Mouse (Mus musculus): ENCODE measurements around the gene Dnah5.
A peak's percentile ranks its signal among the peaks of the same experiment; 100 is the strongest.

Dnah5 gene

DNA sequence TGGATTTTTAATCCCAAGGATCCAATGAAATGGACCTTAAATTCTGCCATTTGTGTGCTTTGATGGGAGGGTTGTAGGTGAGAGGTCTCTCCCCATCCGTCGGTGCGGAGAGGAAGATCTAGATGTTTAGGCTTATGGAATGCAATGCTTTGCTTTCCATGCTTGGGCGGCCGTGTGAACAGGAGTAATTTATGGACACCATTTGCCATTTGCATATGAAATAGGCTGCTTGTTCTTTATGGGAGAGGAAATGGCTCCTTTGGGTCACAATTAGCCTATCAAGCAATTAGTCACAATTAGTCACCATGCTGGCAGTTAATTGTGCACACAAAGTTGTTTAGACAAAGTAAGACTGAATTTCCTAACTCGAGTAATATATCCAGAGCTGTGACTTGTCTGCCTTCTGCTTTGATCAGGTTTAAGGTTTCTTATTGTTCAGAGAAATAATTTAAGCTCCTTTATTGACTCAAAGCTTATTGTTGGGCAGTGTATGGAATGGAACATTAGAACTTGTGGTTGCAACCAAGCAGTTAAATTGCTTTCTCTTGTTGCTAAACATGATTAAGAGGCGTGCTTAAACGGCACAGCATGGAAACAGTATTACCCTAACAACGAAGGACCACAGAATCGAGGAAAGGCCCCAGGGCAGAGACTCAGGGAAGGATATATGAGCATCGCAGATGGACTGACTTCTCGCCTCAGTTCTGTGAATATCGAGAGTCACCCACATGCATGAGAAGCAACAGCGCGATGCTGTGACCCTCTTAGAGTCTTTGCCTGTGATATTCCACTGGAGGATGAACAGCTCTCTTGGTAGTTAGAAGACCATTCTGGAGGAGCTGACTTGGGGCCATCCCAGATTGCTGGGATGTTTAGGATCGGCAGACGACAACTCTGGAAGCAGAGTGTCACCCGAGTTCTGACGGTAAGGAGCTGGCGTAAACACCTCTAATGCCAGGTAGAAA, at the start of gene Dnah5:
Gene Dnah5 (plus strand): TSS at position 642 of the 965 bp plus-strand sequence.
- DNase-seq: no peak

DNA sequence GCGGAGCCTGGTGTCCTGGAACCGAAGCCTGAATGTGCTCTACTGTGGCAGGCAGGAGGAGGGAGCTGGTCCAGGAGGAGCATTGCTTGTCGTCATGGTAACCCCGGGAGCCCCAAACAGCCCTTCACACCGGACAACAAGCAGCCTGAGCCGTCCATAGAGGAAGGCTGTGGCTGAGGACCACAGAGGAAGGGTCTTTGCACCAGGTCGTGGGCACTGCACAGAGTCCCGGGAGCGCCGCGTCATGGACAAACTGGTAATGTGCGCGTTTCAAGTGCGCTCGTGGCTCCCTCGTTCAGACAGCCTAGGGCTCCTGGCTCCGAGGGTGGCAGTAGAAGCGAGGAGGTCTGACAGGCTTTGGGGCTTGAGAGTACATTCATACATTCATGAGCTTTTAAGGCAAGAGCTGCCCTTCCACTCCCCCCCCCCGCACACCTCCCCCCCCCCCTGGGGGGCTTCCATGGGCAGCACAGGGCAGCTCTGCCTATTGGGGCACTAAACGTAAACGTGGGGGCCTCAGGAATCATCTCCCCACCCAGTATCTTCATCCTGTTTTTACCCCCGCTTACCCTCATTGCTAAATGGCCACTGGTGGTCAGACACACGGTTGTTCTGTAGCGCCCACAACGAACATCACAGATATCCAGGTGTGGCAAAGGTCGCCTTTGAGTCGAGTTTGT, 48.6 kb upstream of the Dnah5 start:
- no peak for DNase-seq

DNA sequence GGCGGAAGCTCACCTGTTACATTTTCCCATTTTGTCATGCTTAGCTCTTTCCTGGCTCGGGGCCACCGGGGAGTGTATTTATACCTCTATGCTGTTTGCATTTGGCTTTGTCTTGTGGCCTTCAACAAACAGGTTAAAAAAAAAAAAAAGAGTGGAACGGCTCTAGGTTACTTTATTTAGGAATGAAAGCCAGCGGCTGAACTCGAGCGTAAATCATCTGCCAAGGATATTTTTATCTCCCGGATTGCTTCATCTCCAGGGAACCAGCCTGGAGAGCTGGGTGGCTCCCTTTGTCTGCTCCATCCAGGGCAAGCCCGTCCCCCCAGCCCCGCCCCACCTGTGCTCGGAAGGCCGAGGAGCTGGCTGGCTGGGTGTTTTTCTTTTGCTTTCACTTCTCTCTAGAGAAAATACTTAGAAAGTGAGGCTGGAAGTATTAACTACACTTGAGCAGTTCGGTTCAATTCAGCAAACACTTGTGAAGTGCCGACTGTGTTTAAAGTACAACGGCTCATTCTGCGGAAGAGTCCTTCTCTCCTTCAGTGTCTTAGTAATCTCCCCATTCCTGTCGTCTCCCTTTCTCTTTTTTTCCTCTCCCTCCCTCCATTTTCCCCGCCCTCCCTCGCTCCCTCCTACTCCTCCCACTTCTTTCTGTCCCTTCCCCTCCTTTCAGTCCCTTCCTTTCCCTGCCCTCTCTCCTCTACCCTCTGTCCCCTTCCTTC, 44.6 kb upstream of the Dnah5 start:
- peak; percentile 52 to 61 for DNase-seq

DNA sequence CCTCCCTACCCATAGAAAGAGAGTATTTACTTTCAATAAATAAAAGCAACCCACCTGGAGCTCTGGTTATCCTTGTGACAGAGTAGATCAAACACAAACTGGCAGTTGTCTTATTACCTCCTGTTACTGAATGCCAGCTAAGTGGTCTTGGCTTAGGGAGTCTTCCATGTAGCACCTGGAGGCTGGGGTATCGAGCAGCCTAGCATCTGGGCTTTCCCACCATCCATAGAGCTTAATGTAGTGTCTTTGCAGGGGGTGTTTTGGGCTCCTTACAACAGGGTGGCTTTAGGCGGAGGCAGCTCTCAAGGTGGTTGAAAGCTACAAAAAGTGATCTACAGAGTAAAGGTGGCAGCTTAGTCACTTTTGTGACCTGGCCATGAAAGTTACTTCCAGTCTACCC, 41.3 kb upstream of the Dnah5 start:
- no peak for DNase-seq

DNA sequence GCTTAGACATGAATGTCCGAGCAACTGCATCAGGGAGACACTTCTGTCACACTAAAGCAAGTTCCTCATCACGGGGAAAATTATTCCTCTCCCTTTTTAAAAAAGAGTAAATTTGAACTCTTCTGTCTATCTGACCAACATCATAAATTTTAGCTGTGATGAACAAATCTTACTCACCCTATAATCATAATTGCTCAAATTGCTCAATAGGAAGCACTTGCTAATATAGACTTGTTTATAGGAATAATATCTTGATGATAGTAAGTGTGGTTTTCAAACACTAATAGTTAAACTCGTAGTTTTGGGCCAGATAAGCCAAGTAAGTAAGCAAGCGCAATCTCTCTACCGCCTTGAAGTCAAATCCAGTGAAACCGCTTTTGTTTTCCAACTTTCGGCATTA, 38.3 kb upstream of the Dnah5 start:
- DNase-seq: no peak

DNA sequence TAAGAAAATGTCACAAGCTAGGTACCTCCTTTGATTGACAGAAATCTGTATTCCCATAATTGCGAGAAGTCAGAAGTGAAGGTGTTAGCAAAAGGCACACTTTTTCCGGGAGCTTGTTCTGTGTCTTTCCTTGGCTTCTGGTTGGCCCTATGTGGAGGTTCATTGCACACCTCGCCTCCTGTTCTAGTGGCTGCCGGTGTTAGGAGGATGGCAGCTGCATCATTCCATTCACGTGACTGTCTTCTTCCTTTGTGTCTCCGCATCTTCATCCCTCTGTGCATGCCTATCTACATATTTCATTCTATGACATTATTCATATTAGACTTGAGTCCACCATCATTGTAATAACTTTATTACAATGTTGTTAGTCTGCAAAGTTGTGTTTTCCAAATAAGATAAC, 37.5 kb upstream of the Dnah5 start:
- no peak for DNase-seq

DNA sequence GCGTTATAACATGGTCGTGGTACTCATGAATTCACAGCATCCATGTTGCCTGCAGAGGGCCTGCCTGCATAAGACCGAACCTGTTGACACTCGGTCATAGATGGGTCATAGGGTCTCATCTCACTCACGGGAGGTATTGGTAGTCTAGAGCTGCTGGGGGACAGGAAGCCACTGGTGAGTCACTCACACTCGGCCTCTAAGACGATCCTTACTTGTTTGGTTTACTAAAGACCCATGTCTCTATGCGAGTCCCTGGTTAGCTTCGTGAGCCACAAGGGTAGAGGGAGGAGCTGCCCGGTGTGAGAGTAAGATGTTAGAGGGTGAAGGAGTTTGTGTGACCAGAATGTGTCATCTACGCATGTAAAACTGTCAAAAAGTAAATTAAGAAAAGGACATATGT, 24.6 kb upstream of the Dnah5 start:
- no peak for DNase-seq

DNA sequence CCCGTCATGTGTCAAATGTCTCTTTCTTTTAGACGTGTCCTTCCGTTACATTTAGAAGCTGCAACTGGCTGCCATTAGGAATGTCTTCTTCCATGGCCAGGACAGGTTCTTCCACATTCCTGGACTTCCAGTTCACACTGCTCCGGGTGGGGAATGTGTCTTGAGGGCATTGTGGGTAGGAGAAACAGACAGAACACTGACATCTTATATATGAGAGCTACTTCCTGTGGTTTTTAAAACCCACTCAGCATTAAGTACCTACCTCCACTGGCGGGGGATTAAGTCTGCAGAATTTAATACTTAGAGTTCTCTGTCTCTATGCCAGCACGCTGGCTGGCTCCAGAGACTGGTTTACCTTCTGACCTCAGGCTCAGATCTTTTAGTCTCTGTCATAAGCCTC, 24.0 kb upstream of the Dnah5 start:
- no peak for DNase-seq

DNA sequence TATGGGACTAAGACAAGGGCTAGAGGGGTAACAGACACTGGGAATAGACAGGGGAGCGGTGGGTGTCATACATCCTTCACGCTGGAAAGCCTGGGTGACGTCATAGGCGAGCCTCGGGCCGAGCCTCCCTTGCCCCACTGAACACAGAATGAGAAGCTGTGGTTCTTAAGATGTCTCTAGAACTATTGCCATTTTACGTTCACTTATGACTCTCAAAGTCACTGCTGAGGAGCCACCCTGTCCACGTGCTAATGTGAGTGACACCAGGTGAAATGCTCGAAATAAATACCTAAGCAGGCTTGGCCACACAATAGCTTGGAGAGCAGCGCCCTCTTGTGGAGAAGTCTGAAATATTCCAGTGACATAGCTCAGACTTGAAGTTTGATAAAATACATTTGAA, 21.7 kb upstream of the Dnah5 start:
- peak; percentile 83 for DNase-seq

DNA sequence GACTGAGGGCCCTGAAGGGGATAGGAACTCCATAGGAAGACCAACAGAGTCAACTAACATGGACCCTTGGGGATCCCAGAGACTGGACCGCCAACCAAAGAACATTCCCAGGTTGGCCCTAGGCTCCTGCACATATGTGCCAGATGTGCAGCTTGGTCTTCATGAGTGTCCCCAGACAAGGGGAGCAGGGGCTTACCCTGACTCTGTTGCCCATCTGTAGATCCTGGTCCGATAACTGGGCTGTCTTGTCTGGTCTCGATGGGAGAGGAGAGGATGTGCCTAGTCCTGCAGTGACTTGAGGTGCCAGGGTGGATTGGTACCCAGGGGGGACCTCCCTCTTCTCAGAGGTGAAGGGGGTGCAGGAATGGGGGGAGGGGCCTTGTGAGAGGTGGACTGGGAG, 21.0 kb upstream of the Dnah5 start:
- DNase-seq: no peak

DNA sequence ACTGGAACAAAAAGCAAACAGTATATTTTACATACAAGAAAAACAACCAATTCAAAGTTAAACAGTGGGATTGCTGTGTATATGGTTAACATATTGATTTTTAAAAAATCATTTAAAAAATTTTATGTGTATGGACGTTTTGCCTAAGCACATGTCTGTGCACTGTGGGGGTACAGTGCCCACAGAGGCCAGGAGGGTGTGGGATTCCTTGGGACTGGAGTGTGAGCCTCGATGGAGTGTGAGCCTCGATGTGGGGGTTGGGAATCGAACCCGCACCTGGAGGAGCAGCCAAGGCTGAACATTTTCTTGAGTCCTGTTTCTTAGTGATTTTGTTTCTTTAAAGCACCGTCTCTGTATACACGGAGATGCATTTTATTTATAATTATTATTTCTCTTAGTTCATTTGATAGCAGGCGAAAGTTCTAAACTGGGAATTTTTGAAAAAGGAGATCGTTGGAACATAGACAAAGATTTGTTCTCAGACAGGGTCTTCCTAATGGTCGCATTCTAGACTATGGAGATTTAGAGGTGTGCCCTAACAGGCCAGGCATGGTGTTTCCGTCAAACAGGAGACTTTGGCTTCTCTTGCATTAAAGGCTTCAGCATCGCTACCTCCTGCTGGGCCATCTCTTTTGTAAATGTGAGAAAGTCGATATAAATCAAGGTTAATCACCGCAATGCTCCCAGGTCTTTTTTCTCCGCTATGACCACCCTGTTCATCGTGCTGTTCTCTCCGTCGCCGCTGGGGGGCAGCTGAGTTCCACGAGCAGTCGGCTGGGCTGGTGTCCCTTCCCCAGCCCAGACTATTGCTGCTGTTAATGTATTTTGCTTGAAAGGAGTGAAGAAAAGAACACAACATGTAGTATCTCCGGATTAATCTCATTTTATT, 15.8 kb upstream of the Dnah5 start:
- DNase-seq: peak; percentile 81 to 83

DNA sequence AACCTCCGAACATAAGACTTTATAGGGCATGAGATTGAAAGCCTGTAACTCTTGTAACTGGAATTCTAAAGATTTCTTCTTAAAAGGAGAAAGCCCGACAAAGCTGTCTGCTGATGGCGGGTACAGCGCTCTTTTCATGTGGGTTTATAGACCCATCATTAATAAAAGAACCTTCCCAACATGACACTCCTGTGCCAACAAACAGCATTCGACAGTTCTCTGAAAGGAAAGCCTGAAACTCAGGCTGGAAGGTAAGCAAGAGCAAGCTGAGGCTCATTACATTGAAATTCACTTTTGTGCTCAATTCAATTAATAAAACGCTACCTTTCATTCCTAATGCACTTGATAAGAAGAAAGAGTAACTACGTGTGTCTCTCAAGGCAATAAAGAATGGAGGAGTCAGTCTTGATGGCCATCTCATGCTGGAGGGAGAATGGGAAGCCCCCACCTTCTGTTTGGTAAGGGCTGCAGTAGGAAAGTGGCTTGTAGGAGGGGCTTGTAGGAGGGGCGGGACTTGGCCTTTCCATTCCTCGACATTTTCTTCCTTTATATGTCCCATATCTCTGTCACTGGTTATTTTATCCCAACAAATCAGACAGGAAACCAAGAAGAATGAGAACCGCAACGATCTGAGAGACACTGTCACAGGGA, 15.1 kb upstream of the Dnah5 start:
- DNase-seq: no peak

DNA sequence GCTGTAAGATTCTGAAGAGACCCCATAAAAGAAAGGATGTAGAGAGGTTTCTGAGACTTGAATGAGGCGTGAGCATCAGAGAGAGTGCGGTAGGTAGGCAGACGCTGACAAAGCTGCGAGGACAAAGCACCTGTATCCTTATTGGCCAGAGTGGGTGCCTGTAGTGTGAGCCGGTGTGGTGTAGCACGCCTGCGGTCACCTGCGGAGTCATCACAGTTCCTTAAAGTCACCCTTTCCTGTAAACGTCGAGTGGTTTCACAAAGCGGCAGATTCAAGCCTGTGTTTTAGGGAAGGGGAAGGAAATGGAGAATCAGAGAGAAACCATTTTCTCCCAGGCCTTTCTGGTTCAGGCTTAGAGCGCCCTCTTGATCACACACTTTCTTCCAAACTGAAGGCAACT, 13.9 kb upstream of the Dnah5 start:
- DNase-seq: peak; percentile 53 to 56

DNA sequence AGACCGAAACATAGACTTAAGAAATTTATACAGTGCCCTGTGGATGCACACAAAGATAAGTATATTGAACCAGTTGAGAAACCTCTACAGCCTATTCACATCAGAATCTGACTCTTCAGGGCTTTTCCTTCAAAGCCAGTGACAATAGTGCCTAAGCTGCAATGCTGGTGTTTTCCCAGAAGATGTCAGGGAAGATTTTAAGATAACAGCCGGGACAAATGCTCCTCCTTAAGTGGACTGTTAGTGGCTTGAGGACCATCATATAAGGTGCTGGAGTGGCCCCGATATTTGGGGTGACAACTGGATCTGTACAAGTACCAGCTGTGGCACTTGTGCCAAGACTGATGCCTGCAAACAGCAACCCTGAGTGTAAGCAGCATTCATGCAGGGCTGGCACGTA, 4.9 kb upstream of the Dnah5 start:
- no peak for DNase-seq

DNA sequence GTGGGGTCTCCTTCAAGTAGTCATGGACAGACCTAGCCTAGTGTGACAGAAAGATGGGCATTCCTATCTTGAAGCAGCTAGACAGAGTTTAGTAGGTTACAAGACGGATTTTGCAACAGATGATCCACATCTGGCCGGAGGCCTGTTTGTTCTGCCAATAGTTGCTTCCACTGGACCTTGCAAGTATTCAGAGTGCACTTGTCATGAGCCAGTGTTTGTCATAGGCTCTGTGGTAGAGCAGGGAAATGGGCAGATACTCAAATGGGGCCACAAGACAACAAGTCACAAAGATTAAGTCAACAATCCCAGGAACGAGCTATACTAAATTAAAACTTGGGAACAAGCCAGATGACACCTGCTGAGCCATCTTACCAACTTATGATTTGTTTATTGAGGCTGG, 1.1 kb downstream of the Dnah5 start:
- no peak for DNase-seq

DNA sequence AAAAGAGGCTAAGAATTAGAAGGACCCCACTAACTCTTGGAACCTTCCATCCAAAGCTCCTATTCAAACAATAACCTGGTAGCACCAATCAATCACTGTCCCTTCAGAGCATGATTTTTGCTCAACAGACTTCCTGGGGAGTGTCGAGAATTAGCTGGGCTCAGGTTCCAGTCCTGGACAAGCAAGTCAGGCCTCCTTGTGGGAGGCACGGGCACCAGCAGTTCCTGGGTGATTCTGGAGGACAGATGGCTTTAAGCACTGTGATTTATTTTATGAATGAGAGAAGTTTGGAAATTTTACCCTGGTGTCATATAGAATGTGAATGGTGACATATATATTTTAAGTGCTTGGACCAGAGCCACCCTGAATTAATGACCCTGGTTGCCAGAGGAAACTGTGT, 4.0 kb downstream of the Dnah5 start:
- DNase-seq: no peak

DNA sequence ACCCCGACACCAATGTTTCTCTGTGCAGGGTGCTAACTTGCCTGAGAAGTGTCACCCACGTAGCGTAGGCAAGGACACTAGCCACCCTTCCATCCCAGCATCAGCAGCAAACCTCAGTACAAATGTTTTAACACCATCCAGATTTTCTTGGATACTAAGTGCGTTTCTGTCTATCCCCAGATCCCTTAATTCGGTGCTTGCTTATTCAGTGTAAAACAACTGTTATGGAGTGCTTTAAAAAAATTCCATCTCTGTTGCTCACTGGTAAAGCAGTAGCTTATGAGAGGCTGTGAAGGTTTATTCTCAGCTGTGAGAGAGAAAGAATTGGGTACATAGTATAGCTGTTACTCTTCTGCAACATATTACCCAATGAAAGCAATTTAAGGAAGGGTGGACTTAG, 9.5 kb downstream of the Dnah5 start:
- no peak for DNase-seq

DNA sequence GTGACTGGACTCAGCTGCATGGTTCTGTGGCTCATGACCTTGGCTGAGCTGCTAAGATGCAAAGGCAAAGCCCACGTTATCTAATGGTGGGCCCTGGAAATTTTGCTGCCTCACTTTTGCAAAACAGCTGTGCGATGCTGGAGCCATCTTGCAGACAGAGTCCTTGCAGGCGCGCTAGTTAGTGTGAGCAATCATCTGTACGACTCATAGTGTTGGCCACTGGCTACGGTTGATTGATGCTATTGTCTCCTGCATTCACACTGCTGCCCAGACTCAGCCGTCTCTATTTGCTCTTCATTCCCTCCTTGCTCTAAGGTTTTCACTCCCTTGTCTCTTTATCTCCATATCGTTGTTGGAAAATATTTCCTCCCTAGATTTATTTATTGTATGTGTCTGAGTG, 12.8 kb downstream of the Dnah5 start:
- DNase-seq: no peak

DNA sequence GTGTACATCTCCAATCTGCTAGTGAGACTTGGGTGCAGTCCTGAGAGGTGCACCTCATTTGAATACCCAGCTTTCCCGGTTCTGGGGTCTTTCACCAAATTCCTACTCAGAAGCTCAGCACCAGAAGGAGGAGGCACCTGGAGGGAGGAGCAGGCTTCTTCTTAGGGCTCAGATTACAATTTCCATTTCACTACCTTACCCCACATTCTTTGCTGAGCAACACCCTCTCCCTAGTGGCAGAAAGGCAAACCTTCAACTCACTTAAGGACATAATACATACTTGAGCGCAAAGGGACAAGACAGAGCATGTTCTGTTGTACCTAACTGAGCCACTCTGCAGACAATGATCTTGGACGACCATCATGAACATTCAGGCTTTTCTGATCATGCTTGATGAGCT, 23.8 kb downstream of the Dnah5 start:
- no peak for DNase-seq

DNA sequence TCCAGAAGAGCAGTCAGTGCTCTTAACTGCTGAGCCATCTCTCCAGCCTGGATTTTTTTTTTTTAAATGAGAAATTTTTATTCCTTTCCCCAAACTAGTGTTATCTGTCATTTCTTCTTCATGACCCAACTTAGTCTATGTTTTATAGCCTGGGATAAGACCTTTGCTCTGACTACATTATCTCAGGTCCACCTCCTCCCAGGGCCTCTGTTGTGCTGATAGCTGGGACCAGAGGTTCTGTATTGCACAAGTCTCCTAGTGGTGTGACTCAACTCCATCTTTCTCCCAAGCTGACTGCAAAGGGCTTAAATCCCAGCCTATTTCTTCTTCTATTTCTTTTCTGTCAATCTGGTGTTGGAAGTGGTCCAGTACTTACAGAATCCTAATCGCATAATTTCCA, 56.7 kb downstream of the Dnah5 start:
- no peak for DNase-seq

DNA sequence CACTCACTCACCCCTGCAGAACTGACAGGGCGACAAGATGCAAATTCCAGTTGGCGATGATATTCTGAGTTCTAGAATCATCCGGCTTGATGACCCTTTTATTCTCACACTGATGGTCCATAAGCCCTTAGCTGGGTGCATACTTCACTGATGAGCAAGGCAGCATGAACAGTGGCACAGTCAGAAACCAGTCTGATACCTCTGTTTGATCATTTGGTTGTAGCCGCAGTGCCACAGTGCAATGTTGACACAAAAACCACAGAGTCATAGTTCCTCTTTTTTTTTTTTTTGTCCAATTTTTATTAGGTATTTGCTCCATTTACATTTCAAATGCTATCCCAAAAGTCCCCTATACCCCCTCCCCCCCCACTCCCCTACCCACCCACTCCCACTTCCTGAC, 95.9 kb downstream of the Dnah5 start:
- no peak for DNase-seq

DNA sequence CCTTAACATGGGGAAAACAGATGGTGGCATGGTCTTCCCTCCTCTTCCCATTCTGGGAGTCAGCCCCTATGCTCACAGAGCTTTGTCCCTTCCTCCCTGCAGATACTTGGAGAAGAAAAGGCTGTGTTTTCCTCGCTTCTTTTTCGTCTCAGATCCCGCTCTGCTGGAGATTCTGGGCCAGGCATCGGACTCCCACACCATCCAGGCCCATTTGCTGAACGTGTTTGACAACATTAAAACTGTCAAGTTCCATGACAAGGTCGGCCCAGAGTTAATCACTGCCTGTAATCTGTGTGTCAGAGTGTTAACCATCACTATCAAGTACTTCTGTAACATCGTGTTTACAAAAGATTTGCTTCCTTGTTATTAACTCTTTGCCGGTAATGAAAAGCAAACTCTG, 103.6 kb downstream of the Dnah5 start:
- no peak for DNase-seq
